Mouse (Mus musculus): Measurements from ENCODE around the gene Zfp511.
A peak's percentile ranks its signal among the peaks of the same experiment; 100 is the strongest.

Zfp511 gene

DNA sequence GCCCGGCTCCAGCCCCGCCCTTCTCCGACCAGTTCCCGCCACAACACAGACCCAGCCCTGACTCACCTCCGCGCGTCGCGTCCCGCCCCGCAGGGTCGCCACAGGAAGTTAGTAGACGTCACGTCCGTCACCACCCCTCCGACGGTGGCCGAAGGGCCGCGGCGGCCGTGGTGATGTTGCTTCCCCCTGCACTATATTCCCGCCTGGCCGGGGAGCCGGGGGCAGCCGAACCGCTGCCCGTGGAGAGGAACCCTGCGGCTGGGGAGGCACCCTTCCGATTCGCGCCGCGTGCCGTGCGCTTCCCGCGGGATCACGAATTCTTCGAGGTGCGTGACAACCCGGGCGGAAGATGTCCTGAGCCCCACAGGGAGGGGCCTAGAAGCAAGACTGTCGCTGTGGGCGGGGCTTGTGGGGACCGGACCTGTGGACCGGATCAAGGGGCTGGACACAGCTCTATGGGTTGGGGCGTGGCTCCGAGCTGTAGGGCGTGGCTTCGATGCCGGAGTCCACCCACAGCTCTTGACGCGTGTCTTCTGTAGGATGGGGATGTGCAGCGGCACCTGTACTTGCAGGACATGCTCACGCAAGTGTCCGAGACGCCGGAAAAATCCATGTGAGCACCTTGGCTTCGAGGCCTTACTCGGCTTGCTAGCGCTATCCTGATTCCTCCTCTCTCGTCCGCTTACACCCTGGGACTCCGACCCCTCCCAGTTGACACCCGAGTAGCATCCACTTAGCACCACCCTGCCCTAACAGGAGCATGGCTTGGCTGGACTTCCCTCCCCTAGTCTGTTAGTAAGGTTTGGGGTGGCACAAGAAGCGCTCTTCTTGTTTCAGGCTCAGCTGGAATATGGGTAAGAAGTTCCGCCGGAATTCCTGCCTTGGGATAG is at the start of gene Zfp511, which contains the start of gene Tubgcp2:
Gene Zfp511, plus strand, starts transcription at position 111 of the 890 bp plus-strand sequence.
Gene Tubgcp2, minus strand, starts transcription at position 389 of the 890 bp plus-strand sequence.
- DNase-seq: peak; percentile 99

GRCm38 (mm10) chr7:139988272-139988671 is 47.9 kb upstream of the Zfp511 start:
- DNase-seq: no peak

DNA sequence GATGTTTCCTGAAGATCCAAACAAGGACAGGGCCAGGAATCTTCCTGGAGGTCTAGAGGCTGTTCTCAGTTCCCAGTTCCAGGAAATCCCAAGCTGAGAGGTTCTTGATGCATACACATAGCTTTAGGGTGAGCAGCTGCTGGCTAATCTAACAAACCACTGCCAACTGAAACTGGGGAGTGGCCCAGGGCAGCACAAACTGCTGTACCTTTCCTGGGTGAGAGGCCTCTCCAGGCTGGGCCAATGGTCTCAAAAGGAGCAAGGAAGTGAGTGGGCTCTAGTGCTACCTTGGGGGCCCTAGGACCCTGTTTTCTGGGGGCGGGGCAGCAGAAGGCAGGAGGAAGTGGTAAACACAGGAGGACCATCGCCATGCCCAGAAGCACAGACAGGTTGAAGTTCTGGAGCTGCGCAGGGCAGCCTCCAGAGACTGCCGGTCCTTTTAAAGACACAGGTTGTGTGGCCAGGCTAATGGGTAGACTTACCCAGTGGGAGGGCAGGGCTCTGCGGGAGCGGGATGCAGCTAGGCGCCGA is 45.3 kb upstream of the Zfp511 start:
- DNase-seq: no peak

DNA sequence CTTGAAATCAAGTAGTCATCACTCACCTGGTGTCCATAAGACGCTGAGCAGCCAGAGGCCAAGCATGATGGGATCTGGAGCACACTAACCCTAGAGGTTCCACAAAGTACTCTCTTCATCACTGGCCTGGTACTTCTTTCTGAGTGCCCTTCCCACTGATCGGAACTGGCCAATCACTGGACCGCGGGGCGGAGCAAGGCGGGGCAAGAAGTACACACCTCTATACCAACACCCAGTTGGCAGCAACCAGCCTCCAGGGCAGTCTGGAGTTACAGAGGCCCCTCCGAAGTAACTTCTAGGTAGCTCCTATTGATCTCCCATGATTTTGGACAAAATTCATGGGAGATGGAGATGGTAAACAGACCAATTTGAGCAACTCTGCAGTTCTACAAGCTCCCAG is 43.8 kb upstream of the Zfp511 start, which contains the start of gene Adam8:
Gene Adam8, minus strand, starts transcription at position 157 of the 400 bp plus-strand sequence.
- peak; percentile 60 for DNase-seq

DNA sequence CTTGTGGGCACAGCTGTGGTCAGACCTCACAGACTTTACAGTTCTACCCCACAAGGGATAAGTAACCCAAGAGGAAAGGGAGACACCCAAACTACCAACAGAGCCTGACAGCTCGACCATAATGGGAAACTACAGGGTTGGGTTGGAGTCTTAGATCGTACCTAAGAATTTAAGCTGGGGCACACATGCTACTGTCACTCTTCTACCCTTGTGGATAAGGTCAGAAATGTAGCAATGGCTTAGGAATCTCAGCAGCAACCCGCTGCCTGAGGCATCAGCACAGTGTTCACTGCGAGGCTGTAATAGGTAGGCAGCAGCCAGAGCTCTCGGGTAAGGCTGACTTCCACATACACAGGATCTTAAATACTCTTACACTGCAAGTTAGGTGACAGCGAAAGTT is 42.7 kb upstream of the Zfp511 start:
- DNase-seq: no peak

GRCm38 (mm10) chr7:139994202-139994601 is 42.0 kb upstream of the Zfp511 start:
- DNase-seq: no peak

DNA sequence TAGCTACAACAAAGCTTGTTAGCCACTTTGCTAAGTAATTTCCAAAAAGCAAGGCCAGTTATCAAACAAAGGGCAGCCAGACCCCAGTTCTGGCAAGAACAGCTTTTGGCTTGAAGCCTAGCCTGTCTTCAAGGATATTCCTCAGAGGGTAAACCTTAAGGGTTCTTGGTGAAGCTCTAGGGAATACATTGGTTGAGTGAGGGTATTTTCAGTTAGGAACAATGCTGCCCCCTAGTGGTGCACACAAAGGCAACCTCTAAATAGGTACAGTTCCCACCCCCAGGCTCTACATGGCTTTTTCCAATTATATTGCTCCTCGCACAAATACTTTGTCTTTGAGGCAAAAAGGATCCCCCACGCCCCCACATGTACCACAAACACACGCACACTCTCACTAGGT is 41.5 kb upstream of the Zfp511 start:
- peak; percentile 60 for DNase-seq

- DNase-seq: no peak
These were observed 37.4 kb upstream of the Zfp511 start for GRCm38 (mm10) chr7:139998691-139999350.

GRCm38 (mm10) chr7:140001086-140001740 is 35.0 kb upstream of the Zfp511 start:
- no peak for DNase-seq

DNA sequence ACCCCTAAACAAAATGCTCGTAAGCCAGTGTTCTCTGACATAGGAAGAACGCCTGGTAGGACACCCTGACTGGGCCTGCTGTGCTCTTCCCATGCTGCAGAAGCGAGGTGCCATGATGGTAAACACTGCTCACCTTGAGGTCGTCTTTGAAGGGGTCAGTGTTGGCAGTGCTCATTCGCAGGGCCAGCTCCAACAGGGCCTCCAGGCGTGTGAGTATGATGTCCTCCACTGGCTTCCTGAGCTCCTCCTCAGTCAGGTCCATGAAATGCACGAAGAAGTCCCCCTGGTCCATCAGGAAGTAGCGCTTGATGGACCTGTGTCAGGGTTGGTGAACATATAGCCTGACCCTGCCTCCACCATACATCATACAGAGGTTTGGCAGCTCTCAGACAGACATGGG is 31.5 kb upstream of the Zfp511 start:
- no peak for DNase-seq

DNA sequence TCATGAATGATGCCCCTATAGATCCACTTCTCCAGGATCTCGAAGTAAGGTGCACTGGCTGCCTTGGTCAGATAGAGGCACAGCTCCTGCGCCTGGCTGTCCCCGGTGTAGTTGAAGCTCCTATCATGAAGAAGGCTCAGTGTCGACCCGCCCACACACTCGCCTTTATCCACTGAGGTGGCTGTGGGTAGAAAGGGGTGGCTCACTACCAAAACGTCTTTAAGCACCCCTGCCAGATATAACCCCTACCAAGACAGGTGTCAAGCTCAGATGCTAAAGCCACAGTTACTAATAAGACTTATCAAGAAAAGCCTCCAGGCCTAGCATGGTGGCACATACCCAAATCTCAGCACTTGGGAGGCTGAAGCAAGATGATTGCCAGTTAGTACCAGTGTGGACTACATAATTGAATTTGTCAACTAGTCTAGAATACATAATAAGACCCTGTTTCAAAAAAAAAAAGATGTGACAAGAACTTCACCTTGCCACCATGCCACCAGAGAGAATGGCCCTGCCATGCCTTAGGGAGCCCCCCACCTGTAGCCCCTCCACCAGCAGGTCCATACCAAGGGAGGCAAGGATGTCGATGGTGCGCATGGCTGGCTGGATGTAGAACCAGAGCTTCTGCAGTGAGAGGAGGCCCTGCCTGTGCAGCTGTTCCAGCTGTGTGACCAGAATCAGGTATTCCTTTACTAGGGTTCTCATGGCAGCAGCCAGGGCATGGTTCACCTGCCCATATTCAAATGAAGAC is 29.2 kb upstream of the Zfp511 start:
- no peak for DNase-seq

GRCm38 (mm10) chr7:140007781-140008180 is 28.4 kb upstream of the Zfp511 start:
- DNase-seq: no peak

DNA sequence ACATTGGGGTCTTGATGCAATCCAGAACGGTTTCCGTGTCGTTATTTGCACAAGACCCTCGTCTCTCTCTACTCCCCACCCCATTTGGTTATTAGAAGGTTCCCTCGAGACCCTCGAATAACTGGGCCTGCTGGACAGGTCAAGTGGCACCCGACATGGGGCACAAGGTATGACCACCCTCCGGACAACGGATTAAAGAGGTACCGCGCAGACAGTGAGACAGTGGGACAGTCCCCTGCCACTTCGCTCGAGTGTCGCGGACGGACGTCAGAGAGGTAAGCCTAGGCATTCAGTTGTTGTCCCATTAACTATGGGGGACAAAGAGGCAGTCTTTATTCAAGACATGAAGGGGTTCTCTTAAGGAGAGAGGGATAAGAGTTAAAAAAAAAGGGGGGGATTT is 24.9 kb upstream of the Zfp511 start:
- no peak for DNase-seq

- DNase-seq: no peak
These were observed 4.4 kb upstream of the Zfp511 start for GRCm38 (mm10) chr7:140031771-140032170.

DNA sequence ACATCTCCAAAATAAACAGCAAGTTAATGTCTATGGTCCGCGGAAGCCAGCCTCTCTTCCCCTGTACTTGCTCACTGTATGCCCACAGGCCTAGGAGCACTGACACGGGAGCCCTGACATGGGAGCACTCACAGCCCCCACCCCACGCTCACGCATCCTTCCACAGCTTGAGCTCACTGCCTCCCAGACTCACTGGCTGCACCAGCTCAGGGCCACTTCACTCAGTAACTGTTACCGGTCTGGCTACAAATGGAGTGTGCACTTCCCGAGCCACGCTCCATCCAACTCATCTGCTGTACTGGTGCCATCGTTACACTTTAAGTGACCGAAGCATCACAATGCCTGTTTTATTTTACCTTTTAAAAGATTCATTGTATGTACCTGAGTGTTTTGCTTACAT is 3.8 kb upstream of the Zfp511 start:
- no peak for DNase-seq

- DNase-seq: no peak
These were observed 2.8 kb upstream of the Zfp511 start for GRCm38 (mm10) chr7:140033386-140033785.

DNA sequence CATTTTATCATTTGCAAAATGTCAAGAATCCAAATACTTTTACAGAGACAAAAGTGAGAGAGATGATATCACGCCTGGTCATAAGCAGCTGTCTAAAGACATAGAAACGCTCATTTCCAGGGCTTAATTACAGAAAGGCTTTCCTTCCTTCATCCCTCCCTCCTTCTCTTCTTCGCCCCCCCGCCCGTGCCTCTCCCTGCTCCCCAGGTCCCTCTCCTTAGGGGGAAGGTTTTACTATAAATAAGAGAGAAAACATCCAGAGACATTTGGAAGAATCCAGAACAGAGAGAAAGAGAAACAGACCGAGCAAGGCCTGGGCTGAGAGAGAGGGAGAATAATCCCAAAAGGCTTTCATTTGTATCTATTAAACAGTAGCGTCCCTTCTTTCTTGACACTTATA is 735 bp upstream of the Zfp511 start:
- no peak for DNase-seq

GRCm38 (mm10) chr7:140037171-140037555 is 972 bp downstream of the Zfp511 start:
- DNase-seq: no peak

- DNase-seq: no peak
These were observed 6.5 kb downstream of the Zfp511 start for GRCm38 (mm10) chr7:140042728-140043127.

GRCm38 (mm10) chr7:140045546-140045945 is 9.4 kb downstream of the Zfp511 start:
- no peak for DNase-seq

- DNase-seq: no peak
These were observed 11.7 kb downstream of the Zfp511 start for GRCm38 (mm10) chr7:140047811-140048311.
